Mouse (Mus musculus) CH12F3 (cell line): ENCODE results near the gene Haao.

Experiments
- in situ Hi-C: fragments of 300-500 bp; cut with MboI; formaldehyde crosslinking; loops from 2 replicates; pipeline ENCODE4 v1.14.3; 2020; ENCODE audit warnings: low sequenced_read_pairs

Haao gene

DNA sequence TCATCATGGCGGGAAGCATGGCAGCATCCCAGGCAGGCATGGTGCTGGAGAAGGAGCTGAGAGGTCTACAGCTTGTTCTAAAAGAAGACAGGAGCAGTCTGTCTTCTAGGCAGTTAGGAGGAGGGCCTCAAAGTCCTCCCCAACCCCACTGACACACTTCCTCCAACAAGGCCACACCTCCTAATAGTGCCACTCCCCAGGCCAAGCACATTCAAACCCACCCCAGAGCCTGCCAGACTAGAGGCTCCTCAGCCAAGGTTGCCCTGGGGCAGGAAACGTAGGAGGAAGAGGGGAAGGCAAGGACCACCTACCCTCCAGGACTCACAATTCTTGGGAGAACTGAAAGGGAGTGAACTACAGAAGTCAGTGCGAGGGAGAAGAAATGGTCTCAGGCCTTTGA, at the start of gene Haao:
Gene Haao, minus strand, starts transcription at position 149 of the 400 bp plus-strand sequence.
- in situ Hi-C loops = no loop called here

DNA sequence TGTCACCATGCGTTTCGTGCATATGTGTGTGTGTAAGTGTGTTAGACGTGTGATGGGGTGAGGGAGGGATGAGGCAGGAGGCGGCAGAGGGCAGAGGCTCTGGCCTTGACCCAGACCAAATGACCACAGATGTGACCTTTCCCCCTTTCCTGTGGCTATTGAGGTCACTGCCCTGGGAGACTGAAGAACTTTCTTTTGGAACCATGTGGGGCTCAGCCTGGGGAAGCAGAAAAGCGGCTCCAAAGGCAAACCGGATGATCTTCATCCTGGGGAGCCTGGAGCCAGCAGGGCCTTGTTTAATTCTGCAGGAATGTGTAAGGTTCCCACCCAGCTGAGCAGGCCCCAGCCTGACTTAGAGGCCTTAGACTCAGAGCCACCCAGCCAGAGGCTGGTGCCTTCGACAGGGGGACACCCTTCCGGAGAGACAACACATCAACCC, 49.6 kb upstream of the Haao start:
- in situ Hi-C loops = loop anchor here (25.0 kb wide), 1 partner anchor 490 kb away; no protein-coding TSS in a partner anchor

DNA sequence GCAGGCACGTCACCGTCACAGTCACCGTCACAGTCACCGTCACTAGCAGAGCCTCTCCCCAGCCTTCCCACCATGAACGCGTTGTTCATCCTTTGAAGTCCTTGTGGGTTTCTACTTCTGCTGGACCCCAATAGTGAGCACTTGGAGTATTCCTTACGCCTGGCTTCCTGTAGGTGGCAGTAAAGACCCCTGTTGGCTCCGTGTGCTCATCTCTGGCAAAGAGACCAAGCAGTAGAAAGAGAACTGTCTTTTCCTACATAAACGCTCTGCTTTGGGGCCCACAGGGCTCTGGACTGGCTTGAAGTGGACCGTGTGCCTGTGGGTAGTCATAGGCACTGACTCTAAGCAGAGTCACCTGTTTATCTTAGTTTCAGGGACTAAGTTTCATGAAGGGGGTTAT, 49.0 kb upstream of the Haao start:
- in situ Hi-C loops = loop anchor here (25.0 kb wide), 1 partner anchor 491 kb away; no protein-coding TSS in a partner anchor

DNA sequence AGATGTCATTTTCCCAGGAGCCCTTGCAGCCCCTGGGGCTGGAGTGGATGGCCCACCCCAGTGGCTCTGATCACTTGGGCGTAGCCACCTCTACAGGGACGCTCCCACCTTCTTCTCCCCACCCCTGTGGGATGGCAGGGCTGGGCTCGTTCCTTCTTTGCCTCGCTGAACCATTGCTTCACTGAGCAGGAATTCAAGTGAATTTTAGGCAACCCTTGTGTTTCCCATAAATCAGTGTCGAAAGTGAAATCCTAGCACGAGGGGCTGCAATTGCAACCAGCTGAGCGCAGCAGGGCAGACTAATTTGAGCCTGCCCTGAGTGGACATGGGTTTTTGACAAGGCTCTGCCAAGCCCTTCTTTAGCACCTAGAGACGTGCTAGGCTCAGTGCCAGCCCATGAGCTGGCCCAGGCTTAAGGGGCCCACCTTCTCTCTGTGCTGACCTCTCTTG, 47.6 kb upstream of the Haao start:
- in situ Hi-C loops = loop anchor here (25.0 kb wide), 1 partner anchor 492 kb away; no protein-coding TSS in a partner anchor

DNA sequence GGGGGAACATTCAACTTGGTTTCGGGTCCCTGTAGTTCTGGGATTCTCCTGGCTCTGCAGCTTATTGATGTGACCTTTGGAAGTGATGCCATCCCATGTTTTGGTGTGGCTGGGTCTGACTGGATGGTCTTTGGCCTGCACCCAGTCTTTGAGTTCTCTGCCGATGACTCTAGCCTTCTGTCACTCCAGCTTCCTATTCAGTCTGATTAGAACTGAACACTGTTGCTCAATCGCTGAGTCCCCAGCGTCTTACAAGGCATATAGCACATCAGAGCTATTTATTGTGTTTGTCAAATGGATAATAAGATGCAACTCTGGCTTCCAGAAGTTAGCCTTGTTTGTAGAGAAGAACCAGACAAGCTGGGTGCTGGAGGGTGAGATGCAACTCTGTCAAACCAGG, 45.4 kb upstream of the Haao start:
- in situ Hi-C loops = loop anchor here (25.0 kb wide), 1 partner anchor 494 kb away; no protein-coding TSS in a partner anchor

DNA sequence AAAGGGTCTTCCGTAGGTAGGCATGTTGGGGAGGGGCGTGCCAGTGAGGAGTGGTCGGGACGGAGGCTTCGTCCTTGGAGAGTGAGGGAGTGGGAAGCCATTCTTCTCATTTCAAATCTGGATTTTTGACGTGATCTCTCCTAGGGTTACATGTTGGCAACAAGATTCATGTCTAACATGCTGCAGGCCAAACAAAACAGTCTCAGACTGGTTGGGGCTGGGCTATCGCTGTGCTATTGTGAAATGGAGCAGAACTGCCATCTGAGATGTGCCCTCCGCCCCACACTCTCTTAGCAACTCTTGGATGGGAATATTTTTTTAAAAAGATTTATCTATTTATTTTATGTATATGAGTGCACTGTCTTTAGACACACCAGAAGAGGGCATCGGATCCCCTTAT, 44.1 kb upstream of the Haao start:
- in situ Hi-C loops = loop anchor here (25.0 kb wide), 1 partner anchor 495 kb away; no protein-coding TSS in a partner anchor

DNA sequence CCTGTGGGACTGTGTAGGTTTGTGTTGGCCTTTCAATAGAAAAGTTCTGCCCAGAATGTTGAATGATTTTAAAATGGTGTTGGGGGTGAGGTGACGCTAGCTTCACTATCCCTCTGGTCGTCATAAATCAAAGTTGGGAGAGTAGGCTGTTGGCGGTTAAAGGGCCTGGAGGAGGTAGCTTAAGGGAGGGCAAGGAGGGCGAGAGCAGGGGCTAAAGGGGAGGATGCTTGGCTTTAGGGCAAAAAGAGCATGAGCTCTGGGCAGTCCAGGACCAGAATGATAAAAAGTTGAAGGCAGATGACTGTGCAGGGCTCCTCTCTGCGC, 42.6 kb upstream of the Haao start:
- in situ Hi-C loops = loop anchor here (25.0 kb wide), 1 partner anchor 497 kb away; no protein-coding TSS in a partner anchor

DNA sequence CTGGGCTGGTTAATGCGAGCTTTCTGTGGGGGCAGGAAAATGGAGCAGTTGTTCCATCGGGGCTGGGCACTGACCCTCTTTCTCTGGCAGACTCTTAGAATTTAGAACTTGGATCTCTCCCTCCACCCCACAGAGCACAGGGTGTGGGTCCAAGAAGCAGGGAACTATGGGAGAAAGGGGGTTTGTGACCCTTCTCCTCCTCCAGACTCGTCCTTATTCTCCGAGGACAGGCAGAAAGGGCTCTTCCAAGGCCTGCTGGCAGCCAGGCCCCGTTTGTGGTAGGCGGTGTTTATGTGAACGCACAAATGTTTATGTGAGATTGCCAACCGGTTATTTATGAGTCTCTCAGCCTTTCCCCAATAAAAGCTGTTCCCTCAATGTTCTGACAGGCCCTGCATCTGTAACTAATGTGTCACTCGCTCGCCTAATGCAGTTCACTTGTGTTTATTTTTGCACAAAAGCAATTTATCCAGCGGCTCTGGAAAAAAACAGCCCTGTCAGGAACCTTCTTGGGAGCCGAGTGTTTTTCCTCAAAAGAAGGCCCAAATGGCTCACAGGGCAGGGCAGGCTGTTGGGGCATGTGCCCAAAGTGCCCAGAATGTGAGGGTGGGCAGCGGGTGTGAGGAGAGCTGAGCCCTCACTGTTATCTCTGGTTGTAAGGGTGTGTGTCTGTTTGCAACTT, 42.1 kb upstream of the Haao start:
- in situ Hi-C loops = loop anchor here (25.0 kb wide), 1 partner anchor 497 kb away; no protein-coding TSS in a partner anchor

DNA sequence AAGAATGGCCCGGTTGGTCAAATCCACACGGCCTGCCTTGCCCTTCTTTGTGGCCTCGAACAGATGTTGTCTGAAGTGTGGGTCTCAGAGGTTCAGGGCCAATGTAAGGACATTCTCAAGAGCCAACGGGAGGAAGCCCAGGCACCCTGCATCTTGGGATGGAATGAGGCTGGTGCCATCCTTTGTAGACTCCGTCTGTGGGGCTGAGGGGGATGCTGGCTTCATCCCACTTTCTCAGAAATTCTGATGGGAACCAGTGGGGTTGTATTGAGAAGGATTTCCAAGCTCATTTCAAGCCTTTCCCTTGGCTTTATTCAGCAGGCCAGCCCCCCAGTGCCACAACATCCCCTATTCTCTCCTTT, 41.5 kb upstream of the Haao start:
- in situ Hi-C loops = loop anchor here (25.0 kb wide), 1 partner anchor 498 kb away; no protein-coding TSS in a partner anchor

DNA sequence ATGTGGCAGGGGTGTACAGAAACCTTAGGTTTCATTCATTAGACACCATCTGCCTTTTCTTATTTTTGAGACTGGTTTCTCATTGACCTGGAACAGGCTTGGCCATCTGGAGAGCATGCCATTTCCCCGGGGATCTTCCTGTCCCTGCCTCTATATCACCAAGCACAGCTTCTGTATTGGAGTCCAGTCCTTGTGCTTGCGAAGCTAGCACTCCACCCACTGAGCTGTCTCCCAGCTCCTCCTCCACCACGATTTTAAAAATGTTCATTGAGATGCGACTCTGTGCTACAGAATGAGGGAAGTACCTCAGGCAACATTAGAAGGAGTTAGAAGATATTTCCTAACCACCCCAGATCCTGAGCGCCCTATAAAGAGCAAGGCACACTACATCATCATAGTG, 39.5 kb upstream of the Haao start:
- in situ Hi-C loops = loop anchor here (25.0 kb wide), 1 partner anchor 500 kb away; no protein-coding TSS in a partner anchor

DNA sequence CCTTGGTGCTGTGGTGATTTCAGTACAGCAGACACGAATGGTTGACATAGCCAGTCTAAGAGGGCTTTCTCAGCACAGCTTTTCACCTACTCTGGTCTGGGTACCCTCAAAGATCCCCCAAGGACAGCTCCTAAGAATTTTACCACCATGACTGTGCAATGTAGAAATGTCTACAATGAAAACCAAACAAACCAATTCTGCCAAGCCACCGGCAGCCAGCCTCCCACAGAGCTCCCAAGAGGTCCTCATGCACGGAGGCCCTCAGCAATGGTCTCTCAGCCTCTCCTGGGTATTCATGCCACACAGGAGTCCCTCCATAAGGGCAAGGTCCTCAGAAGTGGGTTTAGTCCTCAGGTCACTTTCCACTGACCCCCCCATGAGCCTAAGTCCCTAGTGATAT, 38.6 kb upstream of the Haao start:
- in situ Hi-C loops = loop anchor here (25.0 kb wide), 1 partner anchor 501 kb away; no protein-coding TSS in a partner anchor

DNA sequence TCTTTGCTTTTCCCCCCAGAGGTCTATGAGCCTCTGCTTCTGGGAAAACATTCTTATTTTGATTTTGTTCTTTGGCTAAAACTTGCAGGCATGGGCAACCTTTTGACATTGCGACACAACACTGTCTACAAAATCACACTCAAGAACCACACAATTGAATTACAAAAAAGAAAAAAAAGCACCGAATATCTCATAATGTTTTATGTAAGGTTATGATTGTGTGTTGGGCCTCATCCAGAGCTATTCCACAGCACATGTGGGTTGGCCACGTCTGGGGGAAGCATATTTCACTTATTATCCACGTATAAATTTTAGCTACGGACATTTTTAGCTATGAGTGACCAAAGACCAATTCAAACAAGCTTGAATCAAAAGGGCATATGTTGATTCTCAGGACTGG, 38.0 kb upstream of the Haao start:
- in situ Hi-C loops = loop anchor here (25.0 kb wide), 1 partner anchor 502 kb away; no protein-coding TSS in a partner anchor

DNA sequence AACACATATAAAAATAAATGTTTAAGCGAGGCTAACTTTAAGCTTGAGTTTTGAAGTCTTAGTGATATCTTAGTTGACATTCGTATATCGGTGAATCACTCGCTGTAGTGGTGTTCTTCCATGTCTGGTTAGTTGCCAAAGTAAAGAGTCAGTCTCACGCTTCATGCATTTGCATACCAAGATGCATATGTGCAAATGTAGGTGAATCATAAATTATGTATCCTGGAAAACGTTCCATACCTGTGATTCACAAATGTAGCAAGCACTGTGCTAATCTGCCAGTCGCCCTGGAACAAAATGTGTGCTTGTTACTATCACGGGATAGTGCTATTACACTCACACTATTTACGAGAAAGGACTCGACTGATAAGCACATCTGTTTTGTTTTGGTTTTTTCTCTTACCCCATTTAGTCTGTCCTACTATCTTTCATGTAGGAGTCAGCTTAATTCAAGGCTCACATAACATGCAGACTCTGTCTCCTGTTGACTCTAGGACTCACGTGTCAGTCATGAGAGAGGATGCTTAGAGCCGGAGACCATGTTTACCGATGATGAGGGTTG, 37.3 kb upstream of the Haao start:
- in situ Hi-C loops = loop anchor here (25.0 kb wide), 1 partner anchor 502 kb away; no protein-coding TSS in a partner anchor

DNA sequence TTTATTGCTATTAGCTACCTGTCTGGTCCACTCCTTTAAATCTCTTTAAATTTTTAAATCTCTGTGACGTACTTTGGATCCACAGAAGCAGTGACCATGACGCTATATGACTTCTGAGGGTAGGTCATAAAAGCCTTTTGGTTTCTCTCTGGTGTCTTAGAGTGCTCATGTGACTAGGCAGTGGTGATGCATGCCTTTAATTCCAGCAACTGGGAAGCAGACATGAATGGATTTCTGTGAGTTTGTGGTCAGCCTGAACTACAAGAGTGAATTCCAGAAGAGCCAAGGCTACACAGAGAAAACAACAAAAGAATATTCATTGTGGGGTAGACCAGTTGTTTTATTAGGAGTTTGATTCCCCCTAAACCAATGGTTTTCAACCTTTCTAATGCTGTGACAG, 35.0 kb upstream of the Haao start:
- in situ Hi-C loops = loop anchor here (25.0 kb wide), 1 partner anchor 505 kb away; no protein-coding TSS in a partner anchor

DNA sequence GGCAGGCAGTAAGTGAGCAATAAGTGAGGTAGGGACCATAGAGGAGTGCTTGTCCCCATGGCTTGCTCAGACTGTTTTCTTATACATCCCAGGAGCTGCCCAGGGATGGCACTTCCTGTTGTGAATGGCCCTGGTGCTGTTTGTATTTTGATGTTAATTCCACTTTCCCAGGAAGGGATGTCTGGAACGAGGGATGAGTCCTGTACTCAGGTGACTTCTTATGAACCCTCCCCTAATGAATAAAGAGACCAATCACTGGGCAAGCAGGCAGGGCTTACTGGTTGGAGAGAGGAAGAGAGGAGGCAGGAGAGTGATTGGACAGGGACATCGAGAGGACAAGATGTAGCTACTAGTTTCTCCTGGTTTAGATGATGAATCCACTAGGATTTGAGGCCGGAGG, 33.3 kb upstream of the Haao start:
- in situ Hi-C loops = loop anchor here (25.0 kb wide), 1 partner anchor 506 kb away; no protein-coding TSS in a partner anchor

DNA sequence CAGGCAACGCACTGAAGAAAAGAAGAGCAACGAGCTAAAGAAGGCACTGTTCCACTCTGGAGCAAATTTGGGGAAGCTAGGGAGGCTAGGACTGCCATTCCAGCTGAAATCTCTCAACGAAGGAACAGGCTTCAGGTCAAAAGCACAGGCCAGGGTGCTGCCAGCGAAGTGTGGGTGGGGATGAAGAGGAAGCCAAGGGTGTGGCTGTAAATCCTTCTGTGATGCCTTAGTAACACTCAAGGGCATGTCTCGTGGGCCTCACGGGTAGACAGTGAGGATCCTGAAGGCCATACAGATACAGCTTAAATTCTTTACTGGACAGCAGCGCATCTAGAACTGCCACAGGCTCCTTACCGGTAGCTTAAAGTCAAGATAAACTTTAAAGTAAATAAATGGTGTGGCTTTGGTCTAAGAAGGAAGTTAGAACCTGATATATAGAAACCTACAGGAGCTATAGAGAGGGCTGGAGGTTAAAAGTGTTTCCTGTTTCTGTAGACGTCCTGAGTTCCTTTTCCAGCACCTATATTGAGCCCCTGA, 32.5 kb upstream of the Haao start:
- in situ Hi-C loops = loop anchor here (25.0 kb wide), 1 partner anchor 507 kb away; no protein-coding TSS in a partner anchor

DNA sequence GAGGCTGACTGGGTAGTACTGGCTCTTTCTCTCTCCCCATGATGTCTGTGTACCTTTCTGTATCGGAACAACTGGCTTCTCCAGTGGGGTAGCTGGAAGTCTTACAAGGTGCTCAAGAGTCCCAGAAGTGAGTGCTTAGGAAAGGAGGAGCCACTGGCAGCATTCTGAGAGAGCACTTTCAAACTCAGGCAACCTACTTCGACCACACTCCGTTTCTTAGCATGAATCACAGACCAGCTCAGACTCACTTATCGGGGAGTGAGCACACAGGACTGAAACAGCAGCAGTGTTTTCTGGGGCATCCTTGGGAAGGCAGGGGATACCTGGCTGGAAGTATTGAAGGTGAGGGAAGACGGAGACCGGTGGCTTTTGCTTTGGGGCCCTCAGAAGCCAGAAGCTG, 31.9 kb upstream of the Haao start:
- in situ Hi-C loops = loop anchor here (25.0 kb wide), 1 partner anchor 508 kb away; no protein-coding TSS in a partner anchor

DNA sequence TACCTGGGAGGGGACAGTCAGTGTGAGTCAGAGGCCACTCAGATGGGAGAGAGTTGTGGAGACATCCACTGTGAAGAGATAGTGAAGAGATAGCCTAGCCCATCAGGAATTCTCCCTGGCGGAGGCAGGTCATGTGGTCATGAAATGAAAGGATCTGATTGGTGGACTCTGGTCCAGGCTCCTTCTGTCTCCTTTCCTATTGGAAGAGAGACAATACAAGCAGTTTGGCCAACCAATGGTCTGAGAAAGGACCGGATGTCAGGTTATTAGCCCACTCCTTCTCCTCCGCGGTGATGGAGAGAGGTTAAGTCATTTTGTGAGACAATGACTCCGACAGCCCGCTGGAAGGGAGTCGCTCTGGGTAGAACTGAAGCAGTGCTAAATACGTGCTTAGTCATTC, 26.8 kb upstream of the Haao start:
- in situ Hi-C loops = loop anchor here (25.0 kb wide), 1 partner anchor 513 kb away; no protein-coding TSS in a partner anchor

DNA sequence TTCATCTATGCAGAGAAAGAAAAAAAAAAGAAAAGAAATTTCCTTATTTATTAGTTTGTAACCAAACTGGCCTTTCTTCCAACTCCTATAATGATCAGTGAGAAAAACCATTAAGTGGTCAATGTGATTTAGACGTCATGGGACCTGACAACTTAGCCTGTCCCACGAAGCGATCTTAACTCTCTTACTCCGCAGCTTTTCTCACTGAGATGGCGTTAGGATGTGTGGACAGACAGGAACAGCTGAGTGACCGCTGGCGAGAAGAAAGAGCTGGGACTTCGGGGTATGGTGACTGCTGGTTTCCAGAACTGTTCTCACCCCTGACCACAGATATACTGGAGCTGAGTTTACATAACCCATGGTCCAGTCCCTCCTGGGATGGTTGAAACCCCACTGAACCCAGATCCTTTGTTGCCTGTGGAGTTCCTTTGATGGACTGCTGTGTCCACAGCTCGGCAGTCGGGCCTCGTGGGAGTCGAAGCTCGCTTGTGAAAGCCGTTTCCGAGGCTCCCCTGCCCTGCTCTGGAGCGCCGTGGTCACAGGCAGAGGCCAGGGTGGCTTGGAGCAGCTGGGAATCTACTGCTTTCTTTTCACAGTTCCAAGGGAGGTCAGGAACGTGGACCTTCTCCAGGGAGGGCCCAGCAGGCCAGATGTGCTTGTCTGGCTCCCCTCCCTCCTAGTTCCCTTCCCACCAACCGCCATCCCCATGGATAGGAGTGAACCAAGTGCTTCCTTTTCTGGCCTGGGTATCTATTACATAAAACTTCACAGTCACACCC, 25.8 kb upstream of the Haao start:
- in situ Hi-C loops = no loop called here

DNA sequence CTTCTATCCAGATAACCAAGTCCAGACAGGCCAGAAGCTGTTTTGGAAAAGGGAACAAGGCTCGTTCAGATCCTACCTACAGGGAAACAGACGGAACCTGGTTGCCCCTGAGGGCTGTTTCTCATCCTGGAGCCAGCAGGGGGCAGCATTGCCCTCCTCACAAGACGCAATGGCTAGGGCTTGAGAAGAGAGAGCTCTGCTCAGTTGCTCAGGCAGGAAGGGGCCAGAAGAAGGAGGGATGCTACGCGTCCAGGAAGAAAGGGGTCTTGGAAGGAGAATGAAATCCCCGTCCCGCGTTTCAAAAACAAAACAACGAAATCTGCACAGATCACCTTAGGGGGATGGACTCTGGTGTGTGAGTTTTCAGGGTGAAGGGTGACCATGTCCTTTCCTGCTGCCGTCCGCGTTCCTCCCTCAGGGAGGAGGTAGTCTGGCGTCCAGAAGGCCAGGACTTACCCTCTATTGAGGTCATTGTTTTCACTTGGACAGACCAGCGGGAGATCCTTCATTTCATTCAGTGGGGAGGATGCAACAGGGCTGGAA, 25.1 kb upstream of the Haao start:
- in situ Hi-C loops = no loop called here
